Mouse (Mus musculus): ENCODE results near the gene Setd3.

- TF ChIP-seq CTCF (IDR thresholded peaks at IDR 0.05; ENCODE audit: extremely low read depth, insufficient read depth, insufficient read length, insufficient replicate concordance) (no peak), POLR2A (IDR thresholded peaks at IDR 0.05; ENCODE audit: low read depth, low read length) (no peak)
Observed at GRCm38 (mm10) chr12:108221712-108222111, 42.6 kb upstream of the Setd3 start.
